Mouse (Mus musculus) cerebral cortex, adult 2 months (tissue): Measurements from ENCODE around the gene Jmjd1c.

ENCODE experiments used
- WGBS: fragments of 180-500 bp; shearing (Covaris S2); methylation state at CpG from one replicate; pipeline ENCODE4 v1.1.7; 2018; 5-methylcytosine and 5-hydroxymethylcytosine counted together

The Jmjd1c gene

GRCm38 (mm10) chr10:67250846-67251245 is 154.9 kb downstream of the Jmjd1c start:
- WGBS: 66% methylated on average over 6 of the region's 6 CpGs

- 39% methylated on average over 5 of the region's 5 CpGs for WGBS
Observed at GRCm38 (mm10) chr10:67252353-67252752, 156.4 kb downstream of the Jmjd1c start.

- 74% methylated on average over 1 of the region's 1 CpGs for WGBS
Observed at GRCm38 (mm10) chr10:67253115-67253514, 157.2 kb downstream of the Jmjd1c start.

DNA sequence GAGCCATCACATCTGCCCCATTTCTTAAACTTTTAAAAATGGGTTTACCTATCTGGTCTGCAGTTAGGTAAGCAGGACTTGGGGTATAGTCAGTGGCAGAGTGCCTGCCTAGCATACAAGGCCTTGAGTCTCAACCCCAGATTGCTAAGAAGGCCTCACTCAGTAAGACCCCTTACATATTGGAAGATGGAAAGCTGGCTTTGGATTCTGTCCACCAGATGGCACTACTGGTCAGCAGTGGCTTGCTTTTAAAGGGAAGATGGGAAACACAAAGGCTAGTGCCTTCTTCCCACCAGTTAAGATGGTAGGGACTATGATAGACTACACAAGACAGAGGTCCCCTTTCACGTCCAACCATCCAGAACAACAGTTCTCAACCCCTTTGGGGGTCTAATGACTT is 168.9 kb downstream of the Jmjd1c start:
- WGBS: 62% methylated on average over 1 of the region's 1 CpGs

- 61% methylated on average over 8 of the region's 8 CpGs for WGBS
Observed at GRCm38 (mm10) chr10:67281852-67282251, 185.9 kb downstream of the Jmjd1c start.

DNA sequence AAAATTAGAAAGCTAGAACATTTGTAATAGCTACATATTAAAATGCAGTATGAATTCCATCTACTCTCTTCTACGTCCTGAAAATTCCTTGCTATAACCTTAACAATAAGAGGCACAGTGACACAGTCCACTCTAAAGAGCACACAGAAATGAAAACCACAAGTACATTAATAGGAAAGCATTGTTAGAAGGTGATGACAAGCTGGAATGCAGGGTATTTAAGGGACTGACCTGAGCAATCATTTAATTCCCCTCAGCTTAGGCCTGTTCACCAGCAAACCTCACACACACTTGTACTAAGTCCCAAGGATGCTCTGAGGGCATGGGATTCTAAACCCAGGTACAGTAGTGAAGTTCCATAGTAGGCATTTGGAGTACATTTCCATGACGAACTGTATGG is 186.6 kb downstream of the Jmjd1c start:
- 71% methylated on average over 2 of the region's 2 CpGs for WGBS

DNA sequence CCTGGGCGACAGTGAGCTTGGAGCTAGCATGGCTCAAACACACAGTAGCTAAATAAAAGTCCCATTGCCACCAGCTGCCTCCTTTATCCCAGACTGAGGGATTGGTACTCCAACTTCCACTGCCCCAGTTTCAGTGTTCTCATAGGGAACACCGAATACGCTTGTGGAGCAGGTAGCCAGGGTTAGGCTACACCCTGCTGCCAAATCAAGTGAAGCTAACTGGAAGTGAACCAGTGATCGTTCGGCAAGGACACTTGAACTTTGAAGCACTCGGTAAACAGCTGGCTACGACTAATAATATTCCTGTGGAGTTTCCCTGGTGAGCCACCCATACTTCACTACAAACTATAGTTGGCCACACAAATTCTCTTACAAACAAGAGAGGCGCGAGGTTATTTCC is 187.6 kb downstream of the Jmjd1c start:
- WGBS: 65% methylated on average over 9 of the region's 9 CpGs

- WGBS: 2% methylated on average over 10 of the region's 10 CpGs
Observed at GRCm38 (mm10) chr10:67284311-67284710, 188.4 kb downstream of the Jmjd1c start.

DNA sequence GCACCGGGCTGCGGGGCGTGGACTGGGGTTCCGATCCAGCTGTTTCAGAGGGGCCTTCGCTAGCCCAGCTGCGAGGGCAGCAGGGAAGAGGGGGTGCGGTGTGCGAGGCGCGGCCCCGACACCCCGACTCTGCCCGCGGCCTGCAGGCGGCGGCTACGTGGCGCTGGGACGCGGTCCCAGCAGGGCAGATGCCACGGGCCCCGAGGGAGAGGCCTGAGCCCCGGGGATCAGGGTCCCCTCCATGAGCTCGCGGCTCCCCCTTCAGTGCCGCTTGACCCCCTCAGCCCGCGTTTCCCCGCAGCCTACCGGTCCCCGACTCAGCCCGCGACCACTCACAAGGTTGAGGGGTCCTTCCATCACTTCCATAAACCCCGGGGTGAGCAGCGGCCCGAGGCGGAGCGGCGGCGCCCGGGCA is 188.8 kb downstream of the Jmjd1c start:
- 1% methylated on average over 41 of the region's 41 CpGs for WGBS

- WGBS: 1% methylated on average over 51 of the region's 52 CpGs
Observed at GRCm38 (mm10) chr10:67285176-67285814, 189.4 kb downstream of the Jmjd1c start, which contains the start of gene Nrbf2. Gene Nrbf2, minus strand, starts transcription at chr10:67285305.

- 14% methylated on average over 3 of the region's 3 CpGs for WGBS
Observed at GRCm38 (mm10) chr10:67287877-67288276, 192.0 kb downstream of the Jmjd1c start.

GRCm38 (mm10) chr10:67290622-67291021 is 194.7 kb downstream of the Jmjd1c start:
- WGBS: 91% methylated on average over 4 of the region's 4 CpGs

DNA sequence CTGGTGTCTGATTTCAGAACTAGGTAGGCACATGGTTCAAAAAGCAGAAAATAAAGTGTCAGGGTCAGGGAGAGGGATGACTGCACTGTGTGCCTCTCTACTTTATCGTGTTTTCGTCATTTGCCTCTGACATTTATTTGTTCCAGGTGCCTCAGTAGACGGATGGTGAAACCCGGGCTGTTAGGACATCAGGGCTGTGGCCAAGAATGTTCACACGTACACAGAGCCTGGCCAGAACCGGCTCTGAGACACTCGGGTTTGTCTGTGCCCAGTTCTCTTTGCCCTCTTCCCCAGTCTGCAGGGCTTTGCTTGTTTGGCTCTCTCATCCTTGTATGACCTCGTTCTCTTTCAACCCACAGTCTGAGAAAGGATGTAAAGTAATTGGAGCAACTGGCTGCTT is 195.2 kb downstream of the Jmjd1c start:
- WGBS: 60% methylated on average over 8 of the region's 8 CpGs

- 89% methylated on average over 5 of the region's 5 CpGs for WGBS
Observed at GRCm38 (mm10) chr10:67295331-67295730, 199.4 kb downstream of the Jmjd1c start.

DNA sequence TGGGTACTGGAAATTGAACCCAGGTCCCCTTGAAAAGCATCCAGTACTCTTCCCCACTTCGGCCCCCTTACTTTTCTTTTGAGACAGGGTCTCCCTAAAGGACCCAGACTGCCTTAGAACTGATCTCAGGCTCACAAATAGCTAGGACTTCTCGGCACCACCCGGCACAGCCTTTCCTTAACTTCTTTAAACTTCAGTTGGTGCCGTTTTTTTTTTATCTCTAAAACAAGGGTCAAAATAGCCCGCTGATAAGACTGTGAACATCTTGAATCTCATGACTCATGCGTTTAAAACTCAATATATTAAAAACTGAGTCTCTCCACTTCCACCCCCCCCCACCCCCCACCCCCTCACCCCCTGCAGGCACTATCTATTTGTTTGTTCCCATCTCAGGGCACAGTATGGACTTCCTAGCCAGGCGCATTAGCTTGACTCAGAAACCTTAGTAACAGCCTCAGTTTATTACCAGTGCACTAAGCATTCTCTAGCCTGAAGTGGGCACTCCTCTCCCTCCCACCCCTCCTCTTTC is 200.1 kb downstream of the Jmjd1c start:
- WGBS: 73% methylated on average over 7 of the region's 7 CpGs

DNA sequence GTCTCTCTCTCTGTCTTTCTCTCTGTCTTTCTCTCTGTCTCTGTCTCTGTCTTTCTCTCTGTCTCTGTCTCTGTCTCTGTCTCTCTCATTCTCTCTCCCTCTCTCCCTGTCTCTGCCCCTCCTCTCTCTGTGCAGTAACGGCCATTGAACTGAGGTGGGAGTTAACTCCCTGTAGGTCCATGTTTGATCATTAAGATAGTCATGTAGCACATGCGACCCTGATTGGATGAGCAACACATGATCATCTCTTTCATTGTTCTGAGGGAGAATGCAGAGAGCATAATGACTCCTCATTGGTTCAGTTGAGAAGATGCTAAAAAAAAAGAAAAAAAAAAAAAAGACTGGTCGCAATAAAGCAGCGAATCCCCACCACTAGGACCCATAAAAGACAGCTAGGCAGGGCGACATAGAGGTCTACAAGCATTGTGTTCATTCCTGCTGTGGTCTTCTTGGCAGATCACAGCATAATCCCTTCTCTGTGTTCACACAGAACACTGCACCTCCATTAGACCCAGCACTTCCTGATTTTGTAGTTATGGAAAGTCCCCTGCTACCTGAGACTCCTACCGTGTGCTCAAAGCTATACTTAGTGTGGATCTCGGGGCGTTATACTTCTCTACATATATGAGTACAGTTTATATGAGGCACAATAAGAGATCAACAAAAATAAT is 200.7 kb downstream of the Jmjd1c start:
- 91% methylated on average over 8 of the region's 8 CpGs for WGBS

DNA sequence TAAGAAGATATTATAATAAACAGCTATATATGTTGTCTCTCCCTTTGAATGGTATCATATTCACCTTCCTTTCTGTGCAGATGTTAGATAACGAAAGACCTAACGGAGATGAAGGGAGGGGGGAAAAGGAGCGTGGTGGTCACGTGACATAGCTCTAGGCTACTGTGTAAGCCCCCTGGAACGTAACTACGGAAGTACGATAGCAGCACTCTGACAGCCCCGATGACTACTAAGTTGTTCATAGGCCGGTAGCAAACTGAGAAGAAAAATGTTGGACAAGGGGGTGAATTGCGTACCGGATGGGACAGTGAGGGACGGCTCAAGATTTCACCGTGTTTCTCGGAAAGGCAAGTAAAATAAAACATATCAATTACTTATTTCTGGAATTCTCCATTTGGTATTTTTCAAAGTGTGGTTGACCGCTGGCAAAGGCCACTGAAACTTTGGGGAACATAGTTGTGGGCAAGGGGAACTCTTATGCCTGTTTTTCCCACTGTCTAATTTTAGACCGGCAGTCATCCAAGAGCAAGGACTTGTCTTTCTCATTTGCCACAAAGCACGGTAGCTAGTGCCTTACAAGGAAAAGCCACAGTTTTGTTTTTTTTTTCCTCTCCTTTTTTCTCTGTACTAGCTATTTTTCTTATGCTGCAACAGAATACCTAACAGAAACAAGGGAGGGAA is 201.4 kb downstream of the Jmjd1c start:
- whole genome bisulfite sequencing: 85% methylated on average over 17 of the region's 17 CpGs

- 77% methylated on average over 5 of the region's 5 CpGs for WGBS
Observed at GRCm38 (mm10) chr10:67298856-67299255, 202.9 kb downstream of the Jmjd1c start.

GRCm38 (mm10) chr10:67299285-67299684 is 203.4 kb downstream of the Jmjd1c start:
- 55% methylated on average over 4 of the region's 4 CpGs for WGBS

DNA sequence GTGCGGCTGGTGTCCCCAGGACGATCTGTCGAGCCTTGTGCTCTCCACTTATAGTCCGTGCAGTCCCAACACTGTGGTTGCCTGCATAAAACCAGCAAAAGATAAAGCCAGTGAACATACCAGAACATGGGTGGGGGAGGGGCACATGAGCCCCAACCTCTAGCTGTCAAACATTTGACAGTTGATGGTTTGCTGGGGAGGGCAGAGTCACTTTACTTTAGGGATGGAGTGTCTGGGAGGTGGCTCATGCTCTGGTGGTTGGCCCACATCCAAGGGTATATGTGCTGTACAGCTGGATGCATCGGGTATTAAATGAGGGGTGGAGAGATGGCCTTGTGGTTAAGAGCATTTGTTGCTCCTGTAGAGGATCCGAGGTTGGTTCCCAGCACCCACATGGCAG is 205.1 kb downstream of the Jmjd1c start:
- 97% methylated on average over 6 of the region's 6 CpGs for WGBS

DNA sequence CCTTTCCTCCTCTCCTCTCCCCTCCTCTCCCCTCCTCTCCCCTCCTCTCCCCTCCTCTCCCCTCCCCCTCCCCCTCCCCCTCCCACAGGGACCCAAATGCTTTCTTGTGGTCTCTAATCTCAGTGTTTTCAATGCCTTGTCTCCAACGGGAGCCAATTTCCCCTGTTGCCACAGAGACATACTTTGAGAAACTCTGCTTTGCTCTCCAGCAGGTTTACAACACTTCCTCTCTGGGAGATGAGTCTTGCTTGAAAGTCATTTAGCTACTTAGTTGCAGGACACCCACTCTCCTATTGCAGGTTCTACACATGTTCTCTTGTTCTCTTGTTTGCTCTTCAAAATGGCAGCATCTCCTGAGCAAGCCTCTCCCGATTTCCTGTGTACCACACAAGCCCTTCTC is 206.4 kb downstream of the Jmjd1c start:
- WGBS: 51% methylated on average over 2 of the region's 2 CpGs
